Mouse (Mus musculus) liver, embryonic 14 days (tissue): ENCODE results near the gene Gars. TPM values are rescaled to one million over a fixed set of nuclear protein-coding genes. Genes with fewer than 3 reads are reported as not detected.

Experiments
- polyA plus RNA-seq: library from polyadenylated mRNA; depleted of rRNA; stranded (reverse); fragments of >200 nt; gene quantifications from 2 replicates; pipeline ENCODE4 v1.2.3, GENCODE M21; 2012; rRNA removed

The Gars gene
- polyA plus RNA-seq = 56.8 and 58.8 TPM in 2 replicates

DNA sequence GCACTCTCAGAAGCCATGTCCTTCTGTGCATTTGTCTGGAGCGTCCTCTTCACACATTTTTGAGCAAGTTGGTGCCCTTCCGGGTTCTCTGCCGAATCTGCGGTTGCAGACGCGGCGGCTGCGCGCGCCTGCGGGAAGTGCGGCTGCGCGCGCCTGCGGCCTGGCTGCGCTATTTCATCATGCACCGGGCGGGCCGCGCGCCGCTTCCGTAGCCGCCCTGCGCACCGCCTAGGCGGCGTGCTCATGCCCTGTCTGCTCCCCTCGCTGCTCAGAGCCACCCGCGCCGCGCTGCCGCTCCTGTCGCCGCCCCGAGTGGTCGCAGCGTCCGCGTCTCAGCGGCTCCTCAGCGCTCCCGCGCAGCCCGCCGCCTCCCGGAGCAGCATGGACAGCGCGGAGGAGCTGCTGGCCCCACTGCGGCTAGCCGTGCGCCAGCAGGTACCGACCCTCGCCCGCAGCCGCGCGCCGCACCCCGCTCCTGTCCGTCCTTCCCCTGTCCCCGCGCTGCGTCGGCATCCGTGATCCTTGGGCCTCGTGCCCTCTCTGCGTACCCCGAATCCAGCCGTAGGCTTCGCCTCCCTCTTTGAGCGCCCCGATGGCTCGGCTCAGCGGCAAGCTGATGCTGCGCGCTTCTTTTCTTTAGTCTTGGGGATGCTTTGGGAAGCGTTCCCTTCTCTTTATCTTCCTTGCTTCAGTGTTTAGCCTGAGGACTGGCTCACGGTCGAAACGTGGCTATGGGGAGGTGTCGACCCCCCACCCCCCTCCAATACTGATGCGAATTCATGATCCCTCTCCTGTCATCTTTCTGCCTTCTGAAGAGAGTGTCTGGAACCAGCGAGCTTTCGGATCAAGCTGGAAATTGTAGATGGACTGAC, at the start of gene Gars:
Gene Gars (plus strand): TSS at position 209 of the 872 bp plus-strand sequence.

DNA sequence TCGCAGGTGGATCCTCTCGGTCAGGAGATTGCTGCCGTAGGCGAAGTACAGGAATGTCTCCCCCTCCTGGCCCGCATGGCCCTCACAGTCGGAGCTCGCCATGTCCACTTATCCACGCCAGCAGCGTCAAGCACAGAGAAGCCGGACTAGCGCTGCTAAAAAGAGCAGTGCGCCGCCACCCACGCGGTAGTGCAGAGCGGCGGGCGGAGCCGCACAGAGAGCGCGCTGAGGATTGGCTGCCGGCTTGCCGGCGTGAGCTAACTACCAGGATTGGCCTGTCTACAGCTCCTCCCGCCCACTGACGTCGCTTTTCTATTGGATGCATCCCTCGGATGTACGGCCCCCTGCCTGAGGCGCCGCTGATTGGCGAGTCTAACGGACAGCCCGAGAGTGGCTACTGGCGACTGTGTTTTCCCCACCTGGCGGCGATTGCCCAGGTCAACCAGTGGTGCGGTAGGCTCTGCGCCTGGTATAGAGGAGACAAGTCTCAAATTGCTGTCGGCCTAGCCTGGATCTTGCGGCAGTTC, 45.0 kb upstream of the Gars start, which contains the start of gene Ggct:
Gene Ggct (minus strand): TSS at position 217 of the 527 bp plus-strand sequence.

Other genes with a start within 250 kb of the Gars start
- 3.3 and 4.1 TPM in 2 replicates for gene Znrf2, start 221.1 kb upstream of the Gars start, polyA plus RNA-seq
- 1.4 and 2.0 TPM in 2 replicates for gene Nod1, start 65.4 kb upstream of the Gars start, polyA plus RNA-seq
- 1.6 and 1.7 TPM in 2 replicates for gene Ggct, start 45.1 kb upstream of the Gars start, polyA plus RNA-seq
- 0.71 and 0.80 TPM in 2 replicates for gene Crhr2, start 95.0 kb downstream of the Gars start, polyA plus RNA-seq
- 0.14 and 0.15 TPM in 2 replicates for gene Inmt, start 137.0 kb downstream of the Gars start, polyA plus RNA-seq
- gene Mindy4, start 165.4 kb downstream of the Gars start, polyA plus RNA-seq = 0.38 and 0.64 TPM in 2 replicates